Mouse (Mus musculus) layer of hippocampus, adult 9-11 months (tissue): Measurements from ENCODE around the gene Wsb1.
"Not testable (repeated sequence)": the region's sequence is repeated elsewhere in the genome, so short reads cannot be mapped to it uniquely, and the experiment has no call there.

Source experiments
- DNase-seq: peaks from one replicate; pipeline ENCODE4 v3.0.0; 2022

Wsb1 gene

DNA sequence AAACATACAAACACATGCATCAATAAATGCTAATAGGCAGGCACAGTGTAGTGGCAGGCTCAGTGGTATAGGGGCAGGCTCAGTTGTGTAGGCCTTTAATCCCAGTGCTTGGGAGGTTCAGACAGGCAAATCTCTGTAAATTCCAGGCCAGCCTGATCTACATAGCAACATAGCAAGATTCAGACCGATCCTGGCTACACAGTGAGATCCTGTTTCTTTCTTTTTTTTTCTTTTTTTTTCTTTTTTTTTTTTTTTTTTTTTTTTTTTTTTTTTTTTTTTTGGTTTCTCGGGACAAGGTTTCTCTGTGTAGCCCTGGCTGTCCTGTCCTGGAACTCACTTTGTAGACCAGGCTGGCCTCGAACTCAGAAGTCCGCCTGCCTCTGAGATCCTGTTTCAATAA is 5.7 kb upstream of the Wsb1 start:
- not testable (repeated sequence) for DNase-seq

DNA sequence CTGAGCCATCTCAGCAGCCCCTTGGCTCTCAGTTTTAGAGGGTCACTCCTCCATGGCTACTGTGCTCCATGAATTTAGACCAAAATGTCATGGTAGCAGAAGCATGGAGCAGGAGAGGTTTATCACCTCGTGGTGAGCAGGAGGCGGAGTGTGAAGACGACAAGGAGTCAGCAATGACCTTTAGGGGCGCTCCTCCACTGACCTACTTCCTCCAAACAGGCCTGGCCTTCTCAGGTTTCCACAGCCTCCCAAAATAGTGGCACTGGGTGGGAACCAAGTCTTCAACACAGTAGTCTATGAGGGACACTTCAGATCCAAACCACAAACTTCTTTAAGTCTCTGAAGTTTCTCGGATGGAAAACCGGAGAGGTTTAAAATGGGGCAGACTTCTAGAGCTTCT is 4.3 kb upstream of the Wsb1 start:
- DNase-seq, result no peak

DNA sequence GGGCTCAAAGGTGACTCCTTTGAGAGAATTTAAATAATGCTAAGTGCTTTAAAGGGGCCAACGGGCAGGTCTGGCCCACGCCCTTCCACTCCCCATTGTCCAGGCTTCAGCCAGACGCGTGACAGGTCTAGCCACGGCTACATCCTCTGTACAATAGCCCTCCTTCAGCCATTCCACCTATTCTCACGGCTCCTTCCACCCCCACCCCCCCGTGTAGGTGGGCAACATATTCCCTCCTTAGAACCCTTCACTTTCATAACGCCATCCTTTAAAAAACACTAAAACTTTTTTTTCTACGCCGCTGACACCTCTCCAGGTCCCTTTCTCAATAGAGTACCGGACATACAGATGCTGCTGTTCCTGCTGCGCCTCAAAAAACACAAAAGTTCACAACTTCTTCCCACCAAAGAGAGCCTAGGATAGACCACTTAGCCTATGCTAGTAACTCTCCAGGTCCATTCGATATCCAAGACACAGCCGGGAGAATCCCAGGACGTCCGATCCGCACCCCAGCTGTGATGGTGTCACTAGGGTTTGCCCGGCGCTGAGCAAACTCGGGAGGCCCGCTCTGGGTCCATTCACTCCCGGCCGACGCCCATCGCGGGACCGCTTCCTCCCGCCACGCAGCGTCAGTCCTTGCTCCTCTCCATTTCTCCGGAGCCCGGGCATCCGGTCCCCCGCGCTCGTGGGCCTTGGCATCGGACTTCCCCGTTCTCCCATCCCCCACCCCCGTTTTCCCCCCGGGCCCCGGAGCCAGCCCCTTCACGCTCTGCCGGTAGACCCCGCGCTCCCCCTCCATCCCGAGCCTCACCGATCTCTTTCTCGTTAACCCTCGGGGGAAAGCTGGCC is 705 bp downstream of the Wsb1 start:
- peak; percentile 31 for DNase-seq

DNA sequence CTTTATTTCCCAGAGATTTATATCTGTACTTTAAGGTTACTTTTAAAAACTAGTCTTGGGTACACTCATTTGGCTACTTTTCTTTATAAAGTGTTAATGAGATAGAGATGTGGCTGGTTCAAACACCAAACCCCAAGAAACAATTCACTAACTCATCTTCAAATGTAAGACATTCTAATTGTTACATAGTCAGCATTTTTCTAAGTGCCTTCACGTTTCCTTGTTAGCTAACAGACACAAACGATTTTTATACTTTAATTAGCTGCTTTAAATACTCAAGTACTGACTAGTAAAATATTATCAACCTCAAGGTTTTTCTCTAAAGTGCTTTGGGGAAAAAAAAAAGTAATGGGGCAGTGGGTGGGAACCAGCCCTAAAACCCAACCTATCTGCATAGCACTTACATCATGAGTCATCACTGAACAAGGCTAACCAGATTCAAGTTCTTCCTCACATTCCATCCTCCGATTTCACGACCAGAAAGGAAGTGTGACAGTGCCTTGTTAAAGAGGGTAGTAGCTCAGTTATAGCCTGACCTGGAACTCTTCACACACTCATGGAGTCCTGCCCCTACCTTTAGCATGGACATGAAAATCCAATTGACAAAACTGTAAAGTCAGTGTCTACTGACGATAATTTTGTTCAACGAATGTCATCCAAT is 1.5 kb downstream of the Wsb1 start:
- DNase-seq, result no peak

DNA sequence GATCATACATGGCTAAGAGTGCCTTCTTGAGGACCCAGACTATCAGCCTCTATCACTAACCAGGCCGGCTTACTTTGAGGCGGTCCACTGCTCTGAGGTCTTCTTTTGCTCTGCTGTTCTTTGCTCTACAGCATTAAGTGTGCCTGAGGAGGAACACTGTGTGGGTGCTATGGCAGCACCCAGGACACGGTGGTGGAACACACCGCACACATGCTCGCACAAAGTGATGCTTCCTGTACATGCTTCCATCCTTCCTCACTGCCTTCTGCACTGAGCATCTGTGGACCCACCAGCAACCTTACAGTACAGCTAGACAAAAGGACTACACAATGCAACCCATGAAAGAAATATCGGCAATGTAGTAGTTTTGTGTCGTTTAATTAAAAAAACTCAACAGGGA is 15.4 kb downstream of the Wsb1 start:
- DNase-seq, result no peak

DNA sequence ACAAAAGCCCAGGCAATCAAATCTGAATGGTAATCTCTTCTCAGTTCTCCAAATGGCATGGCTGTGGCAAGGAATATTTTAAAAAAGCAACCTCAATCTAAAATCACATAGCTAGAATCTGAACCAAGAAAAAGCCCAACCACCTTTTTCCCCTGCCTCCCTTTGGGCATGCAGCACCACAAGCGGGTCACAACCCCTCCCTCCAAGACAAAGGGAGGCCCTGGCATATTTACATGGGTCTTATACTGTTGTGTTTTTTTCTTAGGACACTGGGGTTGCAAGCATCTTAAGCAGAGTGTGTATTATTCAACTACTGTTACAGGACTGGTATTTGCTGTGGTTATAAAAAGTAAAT is 16.1 kb downstream of the Wsb1 start:
- peak; percentile 16 for DNase-seq

DNA sequence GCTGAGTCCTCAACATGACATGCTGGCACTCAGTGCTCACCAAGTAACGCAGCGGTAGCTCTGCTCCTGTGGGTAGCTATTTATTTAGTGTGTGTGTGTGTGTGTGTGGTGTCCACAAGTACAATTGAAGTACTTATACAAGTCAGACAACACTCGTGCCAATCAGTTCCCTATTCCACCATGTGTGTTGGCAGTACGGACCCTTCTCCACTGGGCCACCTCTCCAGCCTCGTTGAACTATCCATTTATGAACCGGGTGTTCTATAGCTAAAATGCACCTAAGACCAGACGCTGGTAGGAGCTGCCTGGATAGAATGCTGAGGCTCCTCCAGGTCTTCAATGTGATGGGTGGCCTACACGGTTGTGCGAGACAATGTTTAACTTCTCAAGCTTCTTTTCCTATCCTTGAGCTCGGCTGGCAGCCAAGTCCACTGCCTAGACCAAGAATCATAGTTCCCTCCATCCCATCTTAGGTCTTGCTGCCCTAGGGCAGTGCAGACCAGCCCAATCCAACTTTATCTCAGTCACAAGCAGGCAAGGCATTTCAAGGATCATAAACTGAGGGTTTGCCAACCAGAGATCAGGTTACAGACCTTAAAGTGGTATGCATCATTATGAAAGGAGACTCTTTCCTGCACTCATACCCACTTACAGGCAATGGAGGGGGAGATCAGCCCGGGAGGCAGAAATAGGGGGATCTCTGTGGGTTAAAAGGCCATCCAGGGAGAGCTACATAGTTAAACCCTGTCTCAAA is 16.6 kb downstream of the Wsb1 start:
- DNase-seq, result no peak

DNA sequence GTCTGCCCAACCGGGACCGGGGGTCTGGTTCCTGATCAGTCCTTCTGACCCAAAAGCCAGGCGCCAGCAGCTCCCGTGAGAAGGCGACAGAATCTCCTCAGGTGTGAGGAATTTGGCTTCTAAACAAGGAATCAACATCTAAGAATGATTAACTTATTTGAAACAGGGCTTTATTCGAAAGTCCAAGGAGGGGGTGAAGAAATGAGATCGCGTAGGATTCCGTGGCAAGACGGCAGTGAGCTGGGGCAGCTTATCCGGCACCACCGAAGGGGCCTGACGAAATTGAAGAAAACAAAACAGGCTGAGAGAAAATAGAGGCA is 24.3 kb downstream of the Wsb1 start:
- DNase-seq, result no peak

DNA sequence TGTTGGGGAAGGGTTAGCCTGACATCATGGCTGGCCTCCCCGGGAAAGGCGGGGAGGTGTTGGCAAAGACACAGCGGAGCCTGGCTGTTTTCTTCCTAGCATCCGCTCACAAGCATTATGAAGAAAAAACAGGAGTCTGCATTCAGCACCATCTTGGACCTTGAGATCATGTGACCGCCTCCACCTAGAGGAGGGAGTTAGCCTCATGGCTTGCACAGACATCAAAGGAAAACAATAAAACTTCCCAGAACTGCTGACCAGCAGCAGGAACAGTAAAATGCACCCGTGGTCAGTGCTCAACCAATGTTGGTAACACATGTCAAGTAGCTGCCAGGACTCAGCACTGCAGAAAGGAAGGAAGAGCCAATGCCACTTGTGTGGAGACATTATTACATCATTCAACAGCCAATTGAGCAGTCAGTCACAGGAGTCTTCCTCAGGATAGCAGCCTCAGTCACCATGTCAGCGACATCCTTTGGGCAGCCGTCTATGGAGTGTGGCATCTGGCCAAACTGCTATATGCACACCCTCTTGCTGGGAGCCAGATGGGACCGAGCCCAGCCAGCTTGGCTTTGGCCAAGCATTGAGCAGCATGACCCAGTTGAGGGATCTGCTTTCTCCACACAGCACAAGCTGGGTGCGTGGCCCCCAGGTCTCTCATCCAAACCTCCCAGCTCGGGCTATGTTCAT is 24.8 kb downstream of the Wsb1 start:
- DNase-seq, result peak; percentile 16

DNA sequence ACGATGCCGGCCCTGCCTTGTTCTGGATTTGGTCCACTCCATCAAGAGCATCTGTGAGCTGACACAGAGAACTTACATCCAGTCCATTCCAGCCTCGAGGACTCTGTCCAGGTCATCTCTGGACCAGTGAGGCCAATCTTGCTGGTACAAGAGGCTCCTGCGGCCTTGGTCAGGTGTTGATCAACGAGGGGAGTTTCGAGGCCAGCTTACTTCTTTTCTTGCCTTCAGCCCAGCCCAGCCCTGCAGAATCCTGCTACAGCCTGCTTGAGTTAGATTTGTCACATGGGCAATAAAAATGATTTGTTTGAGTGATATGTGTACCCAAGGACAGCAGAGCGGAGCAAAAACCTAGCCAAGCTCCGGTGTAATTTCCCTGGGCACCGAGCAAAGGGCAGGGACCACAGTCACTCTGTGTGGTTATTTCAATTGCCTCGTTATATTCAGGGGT is 25.4 kb downstream of the Wsb1 start:
- DNase-seq, result no peak

DNA sequence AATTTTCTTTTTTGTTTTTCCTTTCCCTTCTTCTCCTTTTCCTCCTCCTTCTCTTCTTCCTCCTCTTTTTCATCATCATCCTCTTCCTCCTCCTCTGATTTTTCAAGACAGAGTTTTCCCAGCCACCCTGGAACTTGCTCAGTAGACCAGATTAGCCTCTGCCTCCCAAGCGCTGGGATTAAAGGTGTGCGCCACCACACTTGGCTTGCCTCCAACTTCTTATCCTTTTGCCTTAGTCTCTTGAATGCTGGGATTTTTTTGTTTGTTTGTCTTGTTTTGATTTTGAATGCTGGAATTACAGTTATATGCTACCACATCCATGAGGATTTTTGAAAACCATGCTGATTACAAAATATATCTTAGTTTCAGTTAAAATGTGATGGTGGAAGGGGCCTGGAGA is 26.4 kb downstream of the Wsb1 start:
- no peak for DNase-seq

DNA sequence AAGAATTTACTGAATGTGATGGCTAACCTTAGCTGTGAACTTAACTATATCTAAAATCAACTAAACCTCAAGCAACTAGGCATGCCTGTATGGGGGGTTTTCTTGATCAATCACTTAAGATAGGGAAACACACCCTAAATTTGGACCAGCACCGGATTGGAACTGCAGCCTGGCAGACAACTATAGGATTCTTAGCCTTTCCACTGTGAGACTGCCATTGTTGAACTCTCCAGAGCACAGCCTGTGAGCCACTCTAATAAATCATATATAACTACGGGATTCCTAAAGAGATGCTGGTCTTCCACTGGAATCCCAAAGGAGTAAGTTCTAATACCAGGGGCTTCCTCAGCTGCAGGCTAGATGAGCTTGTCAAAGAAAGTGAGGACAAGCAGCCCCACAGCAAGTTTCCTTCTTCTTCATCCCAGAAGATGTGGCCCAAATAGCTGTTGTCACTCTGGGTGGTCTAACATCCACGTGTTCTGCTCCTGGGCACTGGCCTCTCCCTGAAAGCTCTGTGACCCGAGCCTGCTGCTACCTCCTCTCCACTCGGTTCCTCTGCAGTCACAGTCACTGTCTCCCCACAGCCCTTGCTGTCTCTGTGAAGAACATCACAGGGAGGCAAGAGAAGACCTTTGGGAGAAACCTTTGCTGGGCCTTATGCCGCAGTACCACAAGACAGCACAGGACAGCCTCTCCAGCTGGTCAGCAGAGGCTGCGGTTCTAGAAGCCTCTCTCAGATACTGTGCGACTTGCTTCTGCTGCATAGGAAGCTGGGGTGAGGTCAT is 28.9 kb downstream of the Wsb1 start:
- DNase-seq, result no peak

DNA sequence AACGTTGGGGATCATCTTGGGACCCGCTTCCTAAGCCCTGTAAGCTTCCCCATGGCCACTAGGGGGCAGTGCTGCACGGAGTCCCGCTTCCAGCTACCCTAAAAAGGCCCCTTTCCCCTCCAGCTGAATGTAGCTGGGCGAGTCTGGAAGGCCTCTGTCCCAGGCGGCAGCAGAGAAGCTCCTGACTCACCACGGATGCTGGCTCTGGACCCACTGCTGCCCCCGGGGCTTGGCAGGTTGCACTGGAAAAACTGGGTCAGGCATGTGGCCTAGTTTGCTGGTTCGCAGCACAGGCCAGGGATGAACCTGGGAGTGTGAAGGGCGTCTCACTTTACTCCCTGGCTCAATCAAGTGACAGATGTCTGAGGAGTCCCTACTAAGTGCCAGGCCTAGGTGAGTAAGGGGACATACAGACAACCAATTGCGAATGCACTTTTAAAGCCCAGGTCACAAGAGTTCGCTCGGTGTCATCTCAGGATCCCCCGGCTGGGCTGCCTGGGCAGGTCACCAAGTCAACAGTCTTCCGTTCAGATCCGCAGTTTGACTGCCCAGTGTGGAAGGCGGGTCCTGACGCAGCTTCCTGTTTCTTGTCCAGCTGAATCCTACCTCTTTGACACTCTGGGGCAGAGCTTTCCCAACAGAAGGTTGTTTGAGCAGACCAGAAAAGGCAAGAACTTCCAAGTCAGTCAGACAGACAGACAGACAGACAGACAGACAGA is 29.8 kb downstream of the Wsb1 start:
- peak; percentile 67 for DNase-seq

DNA sequence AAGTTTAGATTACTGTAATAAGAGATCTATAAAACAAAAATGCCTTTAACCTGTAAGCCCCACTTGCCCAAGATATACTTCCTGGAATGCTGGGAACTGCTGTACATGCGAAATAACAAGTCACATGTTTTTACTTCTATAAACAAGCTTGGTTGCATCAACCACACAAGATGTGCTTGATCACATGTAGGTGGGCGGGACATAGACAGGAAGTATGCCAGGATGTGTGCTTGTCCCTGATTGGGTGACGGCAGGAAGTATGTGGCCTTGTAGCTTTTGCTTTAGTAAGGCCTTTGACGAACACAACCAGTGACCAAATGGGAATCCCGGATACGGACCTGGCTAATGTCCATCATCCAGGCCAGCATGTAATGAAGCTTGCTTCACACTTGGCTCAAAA is 31.1 kb downstream of the Wsb1 start:
- DNase-seq, result peak; percentile 23

DNA sequence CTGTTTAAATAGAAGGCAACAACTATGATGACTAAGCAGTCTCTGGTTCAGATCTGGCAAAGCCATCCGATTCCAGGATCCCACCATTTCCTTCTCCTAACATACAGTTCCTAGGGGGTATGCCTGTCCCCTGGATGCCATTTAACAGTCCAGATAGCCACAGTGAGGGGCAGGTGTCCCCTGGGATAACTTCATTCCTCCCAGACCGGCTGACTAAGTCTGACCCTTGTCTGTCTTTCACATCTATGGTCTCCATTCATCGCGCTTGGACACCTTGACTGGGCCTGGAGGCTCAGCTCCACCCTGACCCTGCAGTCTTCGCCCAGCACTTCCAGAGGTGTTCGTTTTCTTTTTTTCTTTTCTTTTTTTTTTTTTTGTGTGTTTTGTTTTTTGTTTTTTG is 31.8 kb downstream of the Wsb1 start:
- DNase-seq, result no peak

DNA sequence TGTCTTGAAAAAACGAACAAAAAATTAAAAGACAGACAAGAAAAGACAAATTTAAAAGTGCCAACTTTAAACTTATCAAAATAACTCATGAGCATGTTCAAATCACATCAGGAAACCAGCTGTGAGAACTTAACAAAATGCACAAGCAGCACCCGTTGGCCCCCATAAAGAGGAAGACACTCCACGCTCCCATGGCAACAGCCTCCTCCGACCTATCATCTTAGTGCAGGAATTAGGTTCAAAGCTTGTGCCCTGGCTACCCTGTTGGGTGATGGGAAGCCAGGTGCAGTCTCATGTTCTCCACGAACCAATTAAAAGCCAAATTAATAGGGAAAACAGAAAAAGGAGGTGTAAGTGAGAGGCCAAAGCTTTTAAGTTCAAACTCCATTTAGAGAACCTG is 32.8 kb downstream of the Wsb1 start:
- no peak for DNase-seq

DNA sequence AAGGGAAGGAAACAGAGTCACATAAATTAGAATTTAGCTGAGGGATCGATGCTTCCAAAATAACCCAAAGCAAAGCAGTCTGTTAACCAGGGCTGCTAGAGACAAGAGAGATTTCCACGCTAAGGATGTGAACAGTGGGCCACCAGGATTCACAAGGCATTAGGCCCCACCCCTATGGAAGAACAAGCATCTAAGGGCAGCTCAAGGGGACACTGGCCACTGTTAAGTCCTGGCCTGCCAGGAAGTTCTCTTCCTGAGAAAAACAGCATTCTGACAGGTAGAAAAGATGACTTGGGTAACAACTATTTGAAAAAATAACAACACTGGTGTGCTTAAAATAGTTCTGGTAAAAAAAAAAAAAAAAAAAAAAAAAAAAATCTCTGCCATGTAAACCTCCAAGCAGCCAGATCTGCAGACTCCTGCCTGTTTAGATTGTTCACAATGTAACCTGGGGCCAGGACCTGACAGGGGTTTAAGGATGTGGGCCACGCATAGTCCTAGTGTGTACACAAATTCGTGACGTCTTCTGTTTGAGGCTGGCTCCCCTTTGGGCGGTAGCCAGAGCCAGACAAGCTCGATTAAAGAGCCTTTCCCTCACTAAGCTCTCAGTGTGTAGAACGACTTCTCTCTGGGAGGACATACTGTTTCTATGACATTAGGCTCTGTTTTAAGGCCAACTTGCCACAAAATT is 35.4 kb downstream of the Wsb1 start:
- DNase-seq, result no peak

DNA sequence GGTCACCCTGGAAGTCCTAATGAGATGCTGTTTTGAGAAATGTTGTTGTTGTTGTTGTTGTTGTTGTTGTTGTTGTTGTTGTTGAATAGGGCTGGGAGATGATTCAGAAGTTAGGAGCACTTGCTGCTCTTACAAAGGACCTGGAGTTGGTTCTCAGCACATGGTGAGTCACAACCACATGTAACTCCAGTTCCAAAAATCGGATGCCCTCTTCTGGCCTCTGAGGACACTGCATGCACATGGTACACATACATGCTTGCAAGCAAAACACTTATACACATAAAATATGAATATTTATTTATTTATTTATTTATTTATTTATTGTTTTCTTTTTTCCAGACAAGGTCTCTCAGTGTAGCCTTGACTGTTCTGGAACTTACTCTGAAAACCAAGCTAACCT is 36.4 kb downstream of the Wsb1 start:
- DNase-seq, result no peak

DNA sequence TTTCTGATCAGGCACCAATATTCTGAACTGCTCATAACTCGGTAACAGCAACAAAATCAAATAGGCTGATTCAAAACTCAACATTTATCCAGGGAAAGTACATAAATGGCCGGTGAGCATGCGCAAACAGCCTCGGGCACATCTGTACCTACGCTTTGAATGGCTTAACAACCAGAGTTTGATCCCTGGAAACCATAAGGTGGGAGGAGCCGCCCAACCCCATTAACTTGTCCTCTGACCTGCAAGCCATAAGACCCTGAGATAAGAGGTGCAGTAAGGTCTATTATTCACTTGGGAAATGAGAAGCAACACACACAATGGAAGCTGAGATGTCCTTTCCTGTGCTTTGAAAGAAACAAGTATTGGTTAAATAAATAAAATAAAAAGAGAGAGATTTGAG is 37.3 kb downstream of the Wsb1 start:
- DNase-seq, result no peak

DNA sequence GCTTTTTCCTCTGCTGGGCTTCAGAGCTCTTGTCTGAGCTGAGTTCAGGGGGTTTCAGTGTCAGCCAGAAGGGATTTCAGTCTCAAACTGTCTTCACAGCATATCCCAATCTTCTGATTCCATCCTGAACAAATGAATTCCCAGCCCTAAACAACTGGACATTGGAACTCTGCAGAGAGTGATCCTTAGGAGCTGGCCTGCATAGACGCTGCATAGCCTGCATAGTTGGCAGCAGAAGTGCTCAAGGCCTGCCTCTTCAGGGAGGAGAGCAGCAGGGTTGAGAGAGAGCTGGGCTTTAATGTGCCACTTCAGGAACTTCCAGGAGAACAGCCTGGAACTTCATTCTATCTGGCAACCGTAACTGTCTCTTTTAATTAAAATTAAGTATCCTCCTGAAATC is 38.9 kb downstream of the Wsb1 start:
- no peak for DNase-seq

DNA sequence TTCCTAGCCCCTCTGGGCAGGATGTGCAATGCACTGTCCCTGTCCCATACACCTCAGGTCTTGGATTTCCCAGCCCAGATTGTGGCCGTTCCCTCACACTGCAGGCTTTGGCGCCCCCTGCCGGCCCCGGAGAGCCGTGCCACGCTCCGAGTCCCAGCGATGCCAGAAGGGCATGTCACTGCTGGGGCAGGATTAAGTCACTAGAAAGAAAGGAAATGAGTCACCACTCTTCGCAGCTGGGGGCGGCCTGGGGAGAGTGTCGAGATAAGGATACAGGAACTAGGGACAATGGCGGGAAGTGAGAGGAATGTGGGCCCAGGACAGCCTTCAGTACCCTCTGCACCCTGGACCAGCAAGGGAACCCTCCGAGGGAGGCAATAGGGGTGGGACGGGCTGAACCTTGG is 40.5 kb downstream of the Wsb1 start:
- DNase-seq, result peak; percentile 85
